Mouse (Mus musculus) MEL (cell line): ENCODE data around the gene Fndc3b. TPM values are rescaled to one million over a fixed set of nuclear protein-coding genes. Genes with fewer than 3 reads are reported as not detected.

Experiments
- DNase-seq: peaks from one replicate; pipeline ENCODE4 v3.0.0; 2011; ENCODE audit warnings: low read depth, low spot score
- H3K27ac ChIP-seq: 2 replicates; pipeline ENCODE4 v1.5.1; 2012; ENCODE audit warnings: low read depth, mild to moderate bottlenecking, control low read depth, low read length, moderate library complexity; ENCODE audit not compliant: control insufficient read depth
- H3K27me3 ChIP-seq, 2 experiments: fragments of 150-350 bp in 1 of 2; sonication (generic) in 1 of 2; 2 replicates each; pipeline ENCODE4 v1.6.1; 2012; ENCODE audit warnings: low read length in 2 of 2, mild to moderate bottlenecking in 2 of 2, improper control_type of control experiment in 1 of 2, moderate library complexity in 1 of 2; ENCODE audit not compliant: insufficient read depth in 2 of 2, control insufficient read depth in 1 of 2
- H3K36me3 ChIP-seq, 2 experiments: 2 replicates each; pipeline ENCODE4 v1.6.1; 2012 to 2014; ENCODE audit warnings: low read length in 2 of 2, improper control_type of control experiment in 1 of 2, inconsistent platforms in 1 of 2, mild to moderate bottlenecking in 1 of 2; ENCODE audit not compliant: insufficient read depth in 2 of 2, control insufficient read depth in 1 of 2
- H3K4me1 ChIP-seq, 2 experiments: fragments of 150-350 bp in 1 of 2; sonication (generic) in 1 of 2; 2 replicates each; pipeline ENCODE4 v1.6.1; 2012; ENCODE audit warnings: low read length in 2 of 2, improper control_type of control experiment in 1 of 2, mild to moderate bottlenecking in 1 of 2; ENCODE audit not compliant: insufficient read depth in 2 of 2, control insufficient read depth in 1 of 2
- H3K4me3 ChIP-seq, 2 experiments: fragments of 150-350 bp in 1 of 2; sonication (generic) in 1 of 2; 2 replicates each; pipeline ENCODE4 v1.5.1; 2012; ENCODE audit warnings: low read depth in 2 of 2, low read length in 2 of 2, mild to moderate bottlenecking in 2 of 2, moderate library complexity in 2 of 2, control low read depth in 1 of 2, improper control_type of control experiment in 1 of 2; ENCODE audit not compliant: control insufficient read depth in 1 of 2, insufficient read depth in 1 of 2
- H3K79me2 ChIP-seq: 2 replicates; pipeline ENCODE4 v1.6.1; 2012; ENCODE audit warnings: mild to moderate bottlenecking, low read length, moderate library complexity; ENCODE audit not compliant: control insufficient read depth, poor library complexity, insufficient read depth
- H3K9ac ChIP-seq: 2 replicates; pipeline ENCODE4 v1.6.1; 2012; ENCODE audit warnings: low read depth, mild to moderate bottlenecking, control low read depth, low read length, moderate library complexity; ENCODE audit not compliant: control insufficient read depth, poor library complexity, severe bottlenecking
- H3K9me3 ChIP-seq: fragments of 150-350 bp; sonication (generic); replicated peaks from 2 replicates; pipeline ENCODE4 v1.6.1; 2012; ENCODE audit warnings: mild to moderate bottlenecking, low read length, improper control_type of control experiment, moderate library complexity; ENCODE audit not compliant: insufficient read depth
- BHLHE40 ChIP-seq: IDR thresholded peaks from 2 replicates; pipeline ENCODE4 v1.6.1; 2012; ENCODE audit warnings: low read depth, mild to moderate bottlenecking, inconsistent platforms, low read length, improper control_type of control experiment, borderline replicate concordance
- CTCF ChIP-seq, 3 experiments: IDR thresholded peaks in 2 of 3; conservative IDR thresholded peaks in 1 of 3; 2 replicates each; pipeline ENCODE4 v1.5.1; 2011 to 2012; ENCODE audit warnings: low read length in 3 of 3, low read depth in 2 of 3, mild to moderate bottlenecking in 2 of 3, improper control_type of control experiment in 1 of 3, inconsistent platforms in 1 of 3, mixed read lengths in 1 of 3, moderate library complexity in 1 of 3; ENCODE audit not compliant: control insufficient read depth in 1 of 3, insufficient read depth in 1 of 3, poor library complexity in 1 of 3, severe bottlenecking in 1 of 3
- E2F4 ChIP-seq: IDR thresholded peaks from 2 replicates; pipeline ENCODE4 v1.6.1; 2011; ENCODE audit warnings: low read depth, low read length, improper control_type of control experiment, borderline replicate concordance
- EP300 ChIP-seq, 2 experiments: IDR thresholded peaks; 2 replicates each; pipeline ENCODE4 v1.6.1; 2011; ENCODE audit warnings: improper control_type of control experiment in 2 of 2, low read length in 2 of 2, low read depth in 1 of 2, mild to moderate bottlenecking in 1 of 2
- GABPA ChIP-seq: IDR thresholded peaks from 2 replicates; pipeline ENCODE4 v1.6.1; 2012; ENCODE audit warnings: low read depth, mild to moderate bottlenecking, inconsistent platforms, low read length, improper control_type of control experiment, moderate library complexity
- HCFC1 ChIP-seq: IDR thresholded peaks from 2 replicates; pipeline ENCODE4 v1.6.1; 2012; ENCODE audit warnings: low read depth, mild to moderate bottlenecking, inconsistent platforms, low read length, improper control_type of control experiment, moderate library complexity
- MXI1 ChIP-seq: IDR thresholded peaks from 2 replicates; pipeline ENCODE4 v1.6.1; 2011; ENCODE audit warnings: mild to moderate bottlenecking, low read depth, low read length, improper control_type of control experiment
- MYC ChIP-seq: IDR thresholded peaks from 2 replicates; pipeline ENCODE4 v1.6.1; 2011; ENCODE audit warnings: low read depth, mild to moderate bottlenecking, low read length, improper control_type of control experiment, moderate library complexity
- NRF1 ChIP-seq: IDR thresholded peaks from 2 replicates; pipeline ENCODE4 v1.6.1; 2014; ENCODE audit warnings: low read depth, mild to moderate bottlenecking, inconsistent platforms, low read length, improper control_type of control experiment, moderate library complexity; ENCODE audit not compliant: poor library complexity, insufficient read depth, severe bottlenecking
- POLR2A ChIP-seq, 2 experiments: IDR thresholded peaks; 2 replicates each; pipeline ENCODE4 v1.6.1; 2011 to 2012; ENCODE audit warnings: low read length in 2 of 2, mild to moderate bottlenecking in 2 of 2, control low read depth in 1 of 2, improper control_type of control experiment in 1 of 2, low read depth in 1 of 2, moderate library complexity in 1 of 2; ENCODE audit not compliant: control insufficient read depth in 1 of 2, insufficient read depth in 1 of 2, poor library complexity in 1 of 2
- RAD21 ChIP-seq: IDR thresholded peaks from 2 replicates; pipeline ENCODE4 v1.6.1; 2011; ENCODE audit warnings: mild to moderate bottlenecking, low read depth, low read length, improper control_type of control experiment
- SIN3A ChIP-seq: IDR thresholded peaks from 2 replicates; pipeline ENCODE4 v1.6.1; 2012; ENCODE audit warnings: low read length, improper control_type of control experiment, inconsistent platforms
- TAL1 ChIP-seq: IDR thresholded peaks from 2 replicates; pipeline ENCODE4 v1.6.1; 2012; ENCODE audit warnings: mild to moderate bottlenecking, inconsistent platforms, low read length, moderate library complexity, mixed read lengths
- TCF12 ChIP-seq: IDR thresholded peaks from 2 replicates; pipeline ENCODE4 v1.6.1; 2014; ENCODE audit warnings: low read depth, mild to moderate bottlenecking, inconsistent platforms, low read length, improper control_type of control experiment, moderate library complexity
- USF1 ChIP-seq: IDR thresholded peaks from 2 replicates; pipeline ENCODE4 v1.6.1; 2014; ENCODE audit warnings: low read depth, mild to moderate bottlenecking, inconsistent platforms, low read length, improper control_type of control experiment, moderate library complexity
- polyA plus RNA-seq, 2 experiments: library from polyadenylated mRNA; stranded (reverse) in 1 of 2; unstranded in 1 of 2; fragments of >175 nt in 1 of 2; fragments of >200 nt in 1 of 2; gene quantifications; 2 replicates each; pipeline versions ENCODE4 v1.2.1 to v1.2.4; 2012; ENCODE audit warnings: low replicate concordance in 2 of 2, low read depth in 1 of 2; ENCODE audit not compliant: insufficient read length in 2 of 2, insufficient read depth in 1 of 2, missing spikeins in 1 of 2
- total RNA-seq: library from RNA; depleted of rRNA; stranded (reverse); fragments of 300-350 nt; gene quantifications from 2 replicates; pipeline ENCODE4 v1.2.3, GENCODE M21; 2012

The Fndc3b gene
- total and polyA plus RNA-seq, 3 experiments, result not detected

DNA sequence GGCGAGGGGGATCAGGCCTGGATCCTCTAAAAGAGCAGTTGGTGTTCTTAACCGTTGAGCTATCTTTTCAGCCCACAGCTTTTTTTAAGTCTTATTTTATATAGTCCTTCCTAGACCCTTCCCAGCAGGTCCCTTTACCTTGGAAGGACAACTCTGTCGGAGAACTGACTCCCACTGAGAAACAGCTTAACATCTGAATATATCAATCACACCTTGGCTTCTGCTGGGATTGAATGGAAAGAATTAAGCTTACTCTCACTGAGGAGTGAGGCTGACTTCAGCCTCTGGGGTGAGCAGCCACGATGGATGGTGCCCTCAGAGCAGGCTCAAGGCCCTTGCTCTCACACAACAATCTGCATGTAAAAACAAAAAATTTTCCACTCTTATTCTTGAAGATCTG, 179.1 kb downstream of the Fndc3b start:
- Histone ChIP-seq H3K36me3 (no peaks in the 10 kb centered on the region), H3K27me3 (no peaks in the 10 kb centered on the region), H3K4me3 (no peak overlapping the region), H3K4me1 (no peaks in the 10 kb centered on the region), H3K27ac (no peak overlapping the region), H3K9me3 (no peaks in the 10 kb centered on the region), H3K79me2 (no peaks in the 10 kb centered on the region), H3K9ac (no peak overlapping the region)
- DNase-seq, result no peak
- TF ChIP-seq NRF1 (no peak), MXI1 (no peak), USF1 (no peak), TCF12 (no peak), POLR2A (IDR thresholded peaks at IDR 0.05; ENCODE audit: control insufficient read depth in 1 of 2, insufficient read depth in 1 of 2, low read depth in 1 of 2, low read length in 2 of 2, poor library complexity in 1 of 2) (no peak), GABPA (no peak), MYC (no peak), HCFC1 (no peak), BHLHE40 (no peak), CTCF (IDR thresholded peaks at IDR 0.05 in 2 of 3, conservative IDR thresholded peaks at IDR 0.05 in 1 of 3; ENCODE audit: control insufficient read depth in 1 of 3, insufficient read depth in 1 of 3, low read depth in 2 of 3, low read length in 3 of 3, poor library complexity in 1 of 3, severe bottlenecking in 1 of 3) (no peak), EP300 (IDR thresholded peaks at IDR 0.05; ENCODE audit: low read depth in 1 of 2, low read length in 2 of 2) (no peak)
- TF ChIP-seq, all 39 proteins: peak for 0

DNA sequence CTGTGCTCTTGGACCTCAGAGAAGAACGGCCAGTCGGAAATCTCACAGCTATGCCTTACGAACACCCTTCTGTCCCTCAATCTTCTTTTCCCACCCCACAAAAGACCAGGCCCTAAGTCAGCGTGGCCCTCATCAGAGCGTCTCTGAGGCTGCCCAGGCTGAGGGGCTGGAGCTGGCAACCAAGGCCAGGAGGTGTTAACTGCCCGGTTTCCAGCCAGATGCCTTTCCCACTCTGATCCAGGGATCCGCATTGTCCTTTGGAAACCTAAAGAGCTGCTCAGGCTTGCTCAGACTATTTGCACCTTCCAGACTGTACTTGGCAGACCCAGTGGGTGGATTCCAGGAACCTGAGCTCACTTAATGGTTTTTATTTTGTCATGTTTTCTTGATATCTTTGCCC, 180.7 kb downstream of the Fndc3b start:
- H3K9me3 ChIP-seq, result no peaks in the 10 kb centered on the region
- no peaks in the 10 kb centered on the region for H3K36me3 ChIP-seq
- no peak overlapping the region for H3K27ac ChIP-seq
- H3K79me2 ChIP-seq, result no peaks in the 10 kb centered on the region
- no peak overlapping the region for H3K9ac ChIP-seq
- DNase-seq, result no peak
- no peaks in the 10 kb centered on the region for H3K4me1 ChIP-seq
- TF ChIP-seq SIN3A (no peak), RAD21 (no peak), TAL1 (no peak), E2F4 (no peak)
- H3K4me3 ChIP-seq, result no peak overlapping the region
- no peaks in the 10 kb centered on the region for H3K27me3 ChIP-seq
